Comparison of ENCODE assay signal across 14 mouse cellular contexts in the genomic region with DNA sequence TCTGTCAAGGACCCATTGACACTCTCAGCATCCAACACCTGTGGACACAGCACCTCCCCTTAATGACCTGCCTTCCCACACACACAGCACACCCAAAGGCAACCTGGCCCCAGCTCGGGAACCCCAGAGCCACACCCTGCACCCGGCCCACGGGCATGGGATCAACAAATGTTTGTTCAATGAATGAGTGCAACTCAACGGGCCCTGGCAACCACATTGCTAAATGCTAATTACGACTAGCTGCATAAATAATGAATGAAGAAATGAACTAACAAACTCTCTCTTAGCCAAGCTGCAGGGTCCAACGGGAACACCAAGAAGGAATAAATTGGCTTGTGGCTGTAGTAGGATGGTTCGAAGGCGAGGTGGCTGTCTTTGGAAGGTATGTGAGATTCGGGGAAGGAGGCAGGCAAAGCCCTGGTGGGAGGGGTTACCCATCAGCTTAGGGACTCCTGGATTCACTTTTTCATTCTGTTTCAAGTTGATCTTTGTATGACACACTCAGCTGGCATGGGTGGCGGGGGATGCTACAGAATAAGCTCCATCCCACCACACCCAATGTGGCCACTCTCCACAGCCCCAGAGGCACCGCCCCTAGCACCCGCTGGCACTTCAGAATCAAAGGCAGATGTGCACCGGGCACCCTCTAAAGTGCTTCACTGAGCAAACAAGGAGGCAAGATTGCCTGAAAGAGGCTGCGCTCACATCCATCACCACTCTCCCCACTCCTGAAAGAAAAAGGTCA. TPM values are rescaled to one million over a fixed set of nuclear protein-coding genes. Genes with fewer than 3 reads are reported as not detected.
DNase-seq lines count a peak whose midpoint lies in the region; ATAC-seq and TF ChIP-seq lines count a peak whose summit lies in the region.
"Had no signal": no experiment of that assay in that cellular context is flagged by ENCODE, and none has a peak within 500 bp of the region (broad histone marks: within the 10 kb centered on the region; RNA-seq: fewer than 3 reads in every experiment).

No protein-coding gene starts in this region.

- no peak overlapping the region for H3K4me2 ChIP-seq in forebrain, postnatal 0 days (ENCODE audit: low read depth)
- no peak overlapping the region for H3K4me2 ChIP-seq in midbrain, embryonic 13.5 days (replicated peaks)
- H3K4me2 ChIP-seq: heart, embryonic 13.5 days; intestine, embryonic 15.5 days; neural tube, embryonic 12.5 days had no signal

- peak; percentile 31 for DNase-seq in layer of hippocampus, adult 9-11 months
- DNase-seq in layer of hippocampus, postnatal 25 days (ENCODE audit: extremely low spot score in 1 of 2, low spot score in 1 of 2), result no peak
- peak; percentile 88 for DNase-seq in brain, embryonic 14.5 days (ENCODE audit: low read depth)
- peak; percentile 55 for DNase-seq in forebrain, postnatal 0 days
- DNase-seq in embryo, embryonic 11 days, result no peak
- DNase-seq in thymus, adult 2 months, result no peak
- no peak for DNase-seq in thymus, postnatal 14 days
- DNase-seq: cerebellum, adult 9-10 months; left cerebral cortex, postnatal 4 days had no signal

- no peaks in the 10 kb centered on the region for H3K4me1 ChIP-seq in forebrain, postnatal 0 days (ENCODE audit: insufficient read depth)
- H3K4me1 ChIP-seq in midbrain, embryonic 13.5 days (replicated peaks), result peaks cover 85% of the 10 kb centered on the region
- peaks cover 2% of the 10 kb centered on the region; the same call in 1 of the 2 replicates for H3K4me1 ChIP-seq in thymus, adult 2 months (replicated peaks; ENCODE audit: control insufficient read depth, insufficient read depth, low read length)

- TF ChIP-seq CTCF in brain, embryonic 14.5 days (IDR thresholded peaks at IDR 0.05; ENCODE audit: borderline replicate concordance, extremely low read depth, insufficient read depth, insufficient read length), result no peak
- TF ChIP-seq CTCF in forebrain, postnatal 0 days (IDR thresholded peaks at IDR 0.05; ENCODE audit: low read depth), result no peak
- TF ChIP-seq CTCF in thymus, adult 2 months (IDR thresholded peaks at IDR 0.05; ENCODE audit: borderline replicate concordance, control insufficient read depth, extremely low read depth, insufficient read depth, low read length, poor library complexity), result no peak

- H3K27me3 ChIP-seq in forebrain, postnatal 0 days (ENCODE audit: insufficient read depth, low read length), result no peaks in the 10 kb centered on the region
- H3K27me3 ChIP-seq in midbrain, embryonic 13.5 days, result no peaks in the 10 kb centered on the region
- H3K27me3 ChIP-seq in thymus, adult 2 months (ENCODE audit: control insufficient read depth, insufficient read depth, low read length), result no peaks in the 10 kb centered on the region
- H3K27me3 ChIP-seq: heart, embryonic 13.5 days; intestine, embryonic 15.5 days; neural tube, embryonic 12.5 days had no signal

- H3K27ac ChIP-seq in forebrain, postnatal 0 days (ENCODE audit: low read depth, low read length), result no peak overlapping the region; the same call in 1 of the 2 replicates
- H3K27ac ChIP-seq in midbrain, embryonic 13.5 days, result peak overlapping the region; percentile 69
- no peak overlapping the region for H3K27ac ChIP-seq in thymus, adult 2 months (ENCODE audit: control insufficient read depth, insufficient read depth, low read length)
- H3K27ac ChIP-seq: heart, embryonic 13.5 days; intestine, embryonic 15.5 days; liver, embryonic 14.5 days; neural tube, embryonic 12.5 days had no signal

- no peaks in the 10 kb centered on the region; the same call in 1 of the 2 replicates for H3K36me3 ChIP-seq in forebrain, postnatal 0 days (ENCODE audit: insufficient read depth)
- peaks cover 51% of the 10 kb centered on the region for H3K36me3 ChIP-seq in midbrain, embryonic 13.5 days
- H3K36me3 ChIP-seq in thymus, adult 2 months (ENCODE audit: control insufficient read depth, insufficient read depth, low read length), result peaks cover 11% of the 10 kb centered on the region; the same call in 1 of the 2 replicates
- H3K36me3 ChIP-seq: intestine, embryonic 15.5 days had no signal

- H3K9ac ChIP-seq in forebrain, postnatal 0 days, result no peak overlapping the region
- no peak overlapping the region; the same call in 1 of the 2 replicates for H3K9ac ChIP-seq in midbrain, embryonic 13.5 days (replicated peaks)
- H3K9ac ChIP-seq: heart, embryonic 13.5 days; intestine, embryonic 15.5 days; liver, embryonic 14.5 days; neural tube, embryonic 12.5 days had no signal

- WGBS in forebrain, postnatal 0 days, result 40% methylated on average over 14 of the region's 14 CpGs
- 54% methylated on average over 14 of the region's 14 CpGs for WGBS in midbrain, embryonic 13.5 days
- 85% methylated on average over 14 of the region's 14 CpGs for WGBS in thymus, adult 2 months

- no peak overlapping the region for H3K4me3 ChIP-seq in forebrain, postnatal 0 days (ENCODE audit: low read depth, low read length)
- H3K4me3 ChIP-seq in midbrain, embryonic 13.5 days (replicated peaks), result no peak overlapping the region
- no peak overlapping the region for H3K4me3 ChIP-seq in thymus, adult 2 months (ENCODE audit: control insufficient read depth, insufficient read depth, low read length)
- H3K4me3 ChIP-seq: heart, embryonic 13.5 days; intestine, embryonic 15.5 days; neural tube, embryonic 12.5 days had no signal

- peak; percentile 58; the same call in 1 of the 2 replicates for ATAC-seq in forebrain, postnatal 0 days
- 0 out of 2 replicates have a peak, but pooled peaks have one; percentile 15 for ATAC-seq in midbrain, embryonic 13.5 days
- ATAC-seq: intestine, embryonic 15.5 days had no signal

- TF ChIP-seq POLR2A in brain, embryonic 14.5 days (IDR thresholded peaks at IDR 0.05; ENCODE audit: borderline replicate concordance, extremely low read depth, insufficient read depth, insufficient read length, poor library complexity, severe bottlenecking), result no peak
- TF ChIP-seq POLR2A in thymus, adult 2 months (IDR thresholded peaks at IDR 0.05; ENCODE audit: control insufficient read depth, extremely low read depth, insufficient read depth, low read length, poor library complexity), result no peak

- no peaks in the 10 kb centered on the region for H3K9me3 ChIP-seq in forebrain, postnatal 0 days (ENCODE audit: low read length)
- no peaks in the 10 kb centered on the region for H3K9me3 ChIP-seq in midbrain, embryonic 13.5 days
- H3K9me3 ChIP-seq: heart, embryonic 13.5 days; intestine, embryonic 15.5 days; neural tube, embryonic 12.5 days had no signal

RNA-seq across cellular contexts. Expression of gene Msi2, which starts 35.1 kb away (rescaled TPM):
- total RNA-seq in layer of hippocampus, postnatal 25 days (2021), result 10 to 100 TPM; 89.4 to 90.0 TPM
- 74.1 and 90.4 TPM in 2 replicates for polyA plus RNA-seq in brain, embryonic 14.5 days (2012; rRNA removed)
- total RNA-seq in forebrain, postnatal 0 days (2014; rRNA removed), result 81.4 and 107 TPM in 2 replicates
- polyA plus RNA-seq in forebrain, postnatal 0 days (2015; fragmentation: Nextera tagmentation; extraction: Ambion mirVana), result 9.8 and 18.5 TPM in 2 replicates
- polyA plus RNA-seq in midbrain, embryonic 13.5 days (2015; fragmentation: Nextera tagmentation; extraction: Ambion mirVana), result 38.5 and 41.0 TPM in 2 replicates
- polyA plus RNA-seq in thymus, adult 2 months (2012; rRNA removed), result 51.3 and 63.3 TPM in 2 replicates

Comparison
In these comparisons a context has a peak if more than half of its experiments do, and no peak if none do; other contexts are left out.
1. DNase-seq: peak in layer of hippocampus, adult 9-11 months (single experiment), brain, embryonic 14.5 days (single experiment) and forebrain, postnatal 0 days (single experiment); none in layer of hippocampus, postnatal 25 days (0 of 2), embryo, embryonic 11 days (single experiment), thymus, adult 2 months (single experiment) and thymus, postnatal 14 days (single experiment).